Mouse (Mus musculus): ENCODE measurements around the gene Ulk4.

- TF ChIP-seq POLR2A (IDR thresholded peaks at IDR 0.05; ENCODE audit: control insufficient read depth in 1 of 2, insufficient read depth in 1 of 2, low read depth in 1 of 2, low read length in 2 of 2, poor library complexity in 1 of 2) (no peak), TAL1 (IDR thresholded peaks at IDR 0.05; ENCODE audit: low read length) (no peak), TBP (IDR thresholded peaks at IDR 0.05; ENCODE audit: low read depth, low read length) (no peak), MXI1 (IDR thresholded peaks at IDR 0.05; ENCODE audit: low read depth, low read length) (no peak), CTCF (IDR thresholded peaks at IDR 0.05 in 2 of 3, conservative IDR thresholded peaks at IDR 0.05 in 1 of 3; ENCODE audit: control insufficient read depth in 1 of 3, insufficient read depth in 1 of 3, low read depth in 2 of 3, low read length in 3 of 3, poor library complexity in 1 of 3, severe bottlenecking in 1 of 3) (no peak)
Observed at GRCm38 (mm10) chr9:121032322-121032964, 244.6 kb downstream of the Ulk4 start.
